Mouse (Mus musculus): ENCODE data around the gene Dnajc30.

Dnajc30 gene

GRCm38 (mm10) chr5:135109976-135110375 lies 46.0 kb downstream of the Dnajc30 start:
- DNase-seq = peak in 1 of 2 experiments; percentile 16

GRCm38 (mm10) chr5:135113782-135114181 lies 49.8 kb downstream of the Dnajc30 start:
- DNase-seq = no peak

- no peak for DNase-seq
Measured at GRCm38 (mm10) chr5:135115241-135115640, 51.2 kb downstream of the Dnajc30 start.

Data from kidney, postnatal 4 days (tissue).